ENCODE assay signal across 8 mouse cellular contexts in genomic region chr1:51916276-51916675, GRCm38 (mm10). TPM values are rescaled to one million over a fixed set of nuclear protein-coding genes. Genes with fewer than 3 reads are reported as not detected.
DNase-seq lines count a peak whose midpoint lies in the region; ATAC-seq lines count a peak whose summit lies in the region.

No protein-coding gene starts in this region.

- no peaks in the 10 kb centered on the region for H3K36me3 ChIP-seq in heart, embryonic 14.5 days (ENCODE audit: control insufficient read depth, insufficient read depth, low read length)
- peaks cover 1% of the 10 kb centered on the region; the same call in 1 of the 2 replicates for H3K36me3 ChIP-seq in embryonic facial prominence, embryonic 10.5 days (replicated peaks)
- H3K36me3 ChIP-seq in hindbrain, embryonic 16.5 days (ENCODE audit: control insufficient read depth, insufficient read depth, low read length), result no peaks in the 10 kb centered on the region
- H3K36me3 ChIP-seq in midbrain, embryonic 14.5 days (ENCODE audit: control insufficient read depth, insufficient read depth, low read length), result no peaks in the 10 kb centered on the region

- peak overlapping the region; percentile 87 for H3K4me2 ChIP-seq in heart, embryonic 14.5 days (ENCODE audit: low read length)
- peak overlapping the region; percentile 73 for H3K4me2 ChIP-seq in hindbrain, embryonic 16.5 days (ENCODE audit: low read length)
- H3K4me2 ChIP-seq in midbrain, embryonic 14.5 days (ENCODE audit: low read length), result peak overlapping the region; percentile 72

- H3K9ac ChIP-seq in heart, embryonic 14.5 days (ENCODE audit: low read length), result peak overlapping the region; percentile 95; the same call in 1 of the 2 replicates
- peak overlapping the region; percentile 86; the same call in 1 of the 2 replicates for H3K9ac ChIP-seq in hindbrain, embryonic 16.5 days (ENCODE audit: low read depth, low read length)
- peak overlapping the region; percentile 88 for H3K9ac ChIP-seq in midbrain, embryonic 14.5 days (replicated peaks; ENCODE audit: low read length)

- no peaks in the 10 kb centered on the region for H3K9me3 ChIP-seq in heart, embryonic 14.5 days (ENCODE audit: control insufficient read depth, low read length)
- H3K9me3 ChIP-seq in embryonic facial prominence, embryonic 10.5 days, result no peaks in the 10 kb centered on the region
- no peaks in the 10 kb centered on the region for H3K9me3 ChIP-seq in hindbrain, embryonic 16.5 days (ENCODE audit: control insufficient read depth, low read length)
- no peaks in the 10 kb centered on the region for H3K9me3 ChIP-seq in midbrain, embryonic 14.5 days (ENCODE audit: control insufficient read depth, low read length)

- H3K4me1 ChIP-seq in heart, embryonic 14.5 days (ENCODE audit: control insufficient read depth in 2 of 2, insufficient read depth in 2 of 2, low read length in 2 of 2), result peaks cover 9 to 23% of the 10 kb centered on the region in 2 experiments
- H3K4me1 ChIP-seq in embryonic facial prominence, embryonic 10.5 days, result peaks cover 25% of the 10 kb centered on the region
- peaks cover 3% of the 10 kb centered on the region; the same call in 1 of the 2 replicates for H3K4me1 ChIP-seq in hindbrain, embryonic 16.5 days (ENCODE audit: control insufficient read depth, insufficient read depth, low read depth, low read length)
- peaks cover 10% of the 10 kb centered on the region for H3K4me1 ChIP-seq in midbrain, embryonic 14.5 days (ENCODE audit: control insufficient read depth, insufficient read depth, low read length)

- peak overlapping the region; percentile 56 to 87 for H3K4me3 ChIP-seq in heart, embryonic 14.5 days (ENCODE audit: control insufficient read depth in 1 of 2, insufficient read depth in 1 of 2, low read depth in 1 of 2, low read length in 2 of 2)
- H3K4me3 ChIP-seq in embryonic facial prominence, embryonic 10.5 days, result peak overlapping the region; percentile 94
- peak overlapping the region; percentile 84 for H3K4me3 ChIP-seq in hindbrain, embryonic 16.5 days (ENCODE audit: low read length)
- peak overlapping the region; percentile 80 for H3K4me3 ChIP-seq in midbrain, embryonic 14.5 days (replicated peaks; ENCODE audit: low read depth, low read length)

- WGBS in heart, embryonic 14.5 days, result 57% methylated on average over 5 of the region's 5 CpGs
- 48% methylated on average over 5 of the region's 5 CpGs for WGBS in embryonic facial prominence, embryonic 10.5 days
- 55% methylated on average over 5 of the region's 5 CpGs for WGBS in hindbrain, embryonic 16.5 days
- 43% methylated on average over 5 of the region's 5 CpGs for WGBS in midbrain, embryonic 14.5 days

- peaks cover 3% of the 10 kb centered on the region; the same call in 1 of the 2 replicates for H3K27me3 ChIP-seq in heart, embryonic 14.5 days (ENCODE audit: control insufficient read depth, insufficient read depth, low read length)
- H3K27me3 ChIP-seq in embryonic facial prominence, embryonic 10.5 days (replicated peaks; ENCODE audit: low read depth, poor library complexity, severe bottlenecking), result peaks cover 8% of the 10 kb centered on the region
- H3K27me3 ChIP-seq in hindbrain, embryonic 16.5 days (replicated peaks; ENCODE audit: control insufficient read depth, insufficient read depth, low read length), result no peaks in the 10 kb centered on the region
- H3K27me3 ChIP-seq in midbrain, embryonic 14.5 days (ENCODE audit: control insufficient read depth, insufficient read depth, low read length), result no peaks in the 10 kb centered on the region

- no peak for DNase-seq in heart, postnatal 25 days (ENCODE audit: low spot score)
- DNase-seq in embryonic facial prominence, embryonic 10.5 days (ENCODE audit: low spot score), result peak; percentile 17
- DNase-seq in midbrain, embryonic 14.5 days, result no peak
- DNase-seq in adrenal gland, adult (ENCODE audit: inconsistent age in 2 of 2, low spot score in 1 of 2), result no peak
- no peak for DNase-seq in layer of hippocampus, adult 18-20 months (ENCODE audit: low spot score in 2 of 2)
- DNase-seq in urinary bladder, postnatal 36 days (ENCODE audit: low spot score in 2 of 2), result no peak

- H3K27ac ChIP-seq in heart, embryonic 14.5 days (replicated peaks in 1 of 2; ENCODE audit: control insufficient read depth in 1 of 2, insufficient read depth in 1 of 2, low read depth in 2 of 2, low read length in 2 of 2), result no peak overlapping the region
- H3K27ac ChIP-seq in embryonic facial prominence, embryonic 10.5 days (replicated peaks), result peak overlapping the region; percentile 99; the same call in 1 of the 2 replicates
- H3K27ac ChIP-seq in hindbrain, embryonic 16.5 days (ENCODE audit: low read depth, low read length), result no peak overlapping the region; the same call in 1 of the 2 replicates
- peak overlapping the region; percentile 89; the same call in 1 of the 2 replicates for H3K27ac ChIP-seq in midbrain, embryonic 14.5 days (replicated peaks; ENCODE audit: low read depth, low read length)

- intact Hi-C loops in heart, postnatal 25 days (cut with DNase I), result loop anchor here (5.0 kb wide), 1 partner anchor 79 kb away; no protein-coding TSS in a partner anchor

- ATAC-seq in heart, embryonic 14.5 days (ENCODE audit: insufficient number of reproducible peaks, insufficient read depth, low FRiP score, low read depth), result no peak
- ATAC-seq in hindbrain, embryonic 16.5 days, result 0 out of 2 replicates have a peak, but pooled peaks have one; percentile 4
- ATAC-seq in midbrain, embryonic 14.5 days (ENCODE audit: low FRiP score, low TSS enrichment), result no peak

RNA-seq across cellular contexts. Expression of gene Myo1b, which starts 0.4 kb away (rescaled TPM):
- polyA plus RNA-seq in heart, embryonic 14.5 days (2014; fragmentation: Nextera tagmentation; extraction: Ambion mirVana), result 39.5 and 40.8 TPM in 2 replicates
- 10 to 100 TPM; 27.7 to 30.4 TPM for total RNA-seq in heart, postnatal 25 days (2021)
- polyA plus RNA-seq in embryonic facial prominence, embryonic 10.5 days (2016; fragmentation: Nextera tagmentation; extraction: Ambion mirVana), result 85.5 and 91.6 TPM in 2 replicates
- 43.2 and 53.8 TPM in 2 replicates for polyA plus RNA-seq in hindbrain, embryonic 16.5 days (2015; fragmentation: Nextera tagmentation; extraction: Ambion mirVana)
- polyA plus RNA-seq in midbrain, embryonic 14.5 days (2014; fragmentation: Nextera tagmentation; extraction: Ambion mirVana), result 60.4 and 93.1 TPM in 2 replicates
- 10 to 100 TPM; 10.1 to 10.4 TPM for total RNA-seq in layer of hippocampus, adult 18-20 months (2021)

Comparison
In these comparisons a context has a peak if more than half of its experiments do, and no peak if none do; other contexts are left out.
1. H3K27ac ChIP-seq: peak in embryonic facial prominence, embryonic 10.5 days (single experiment) and midbrain, embryonic 14.5 days (single experiment); none in heart, embryonic 14.5 days (0 of 2) and hindbrain, embryonic 16.5 days (single experiment).
2. Peak in every context shown above with its lines, with median percentiles within 50 percentile points of each other: H3K4me2 ChIP-seq, H3K4me3 ChIP-seq and H3K9ac ChIP-seq.